Mouse (Mus musculus): ENCODE data around the gene Ctbp2.
"Not testable (repeated sequence)": the region's sequence is repeated elsewhere in the genome, so short reads cannot be mapped to it uniquely, and the experiment has no call there.

Ctbp2 gene

GRCm38 (mm10) chr7:133120221-133120751, 3.9 kb downstream of the Ctbp2 start:
- DNase-seq (ENCODE audit: low read depth, low spot score): no peak

GRCm38 (mm10) chr7:133117815-133118214, 6.3 kb downstream of the Ctbp2 start:
- DNase-seq (ENCODE audit: low read depth, low spot score): no peak

GRCm38 (mm10) chr7:133116542-133116941, 7.6 kb downstream of the Ctbp2 start:
- no peak for DNase-seq (ENCODE audit: low read depth, low spot score)

- no peak for DNase-seq (ENCODE audit: low read depth, low spot score)
Observed at GRCm38 (mm10) chr7:133115886-133116285, 8.3 kb downstream of the Ctbp2 start.

- DNase-seq (ENCODE audit: low read depth, low spot score): no peak
Observed at GRCm38 (mm10) chr7:133114847-133115470, 9.2 kb downstream of the Ctbp2 start.

- no peak for DNase-seq (ENCODE audit: low read depth, low spot score)
Observed at GRCm38 (mm10) chr7:133113185-133113895, 10.8 kb downstream of the Ctbp2 start.

- DNase-seq (ENCODE audit: low read depth, low spot score): no peak
Observed at GRCm38 (mm10) chr7:133112351-133112831, 11.8 kb downstream of the Ctbp2 start.

GRCm38 (mm10) chr7:133109442-133109841, 14.7 kb downstream of the Ctbp2 start:
- DNase-seq (ENCODE audit: low read depth, low spot score): no peak

GRCm38 (mm10) chr7:133108695-133109094, 15.5 kb downstream of the Ctbp2 start:
- DNase-seq (ENCODE audit: low read depth, low spot score): no peak

GRCm38 (mm10) chr7:133102578-133102977, 21.6 kb downstream of the Ctbp2 start:
- DNase-seq (ENCODE audit: low read depth, low spot score): no peak

- no peak for DNase-seq (ENCODE audit: low read depth, low spot score)
Observed at GRCm38 (mm10) chr7:133101070-133101469, 23.1 kb downstream of the Ctbp2 start.

- no peak for DNase-seq (ENCODE audit: low read depth, low spot score)
Observed at GRCm38 (mm10) chr7:133100178-133100577, 24.0 kb downstream of the Ctbp2 start.

- no peak for DNase-seq (ENCODE audit: low read depth, low spot score)
Observed at GRCm38 (mm10) chr7:133099266-133099665, 24.9 kb downstream of the Ctbp2 start.

GRCm38 (mm10) chr7:133098118-133098793, 25.9 kb downstream of the Ctbp2 start:
- no peak for DNase-seq (ENCODE audit: low read depth, low spot score)

- not testable (repeated sequence) for DNase-seq (ENCODE audit: low read depth, low spot score)
Observed at GRCm38 (mm10) chr7:133095610-133096009, 28.5 kb downstream of the Ctbp2 start.

- no peak for DNase-seq (ENCODE audit: low read depth, low spot score)
Observed at GRCm38 (mm10) chr7:133094711-133095495, 29.3 kb downstream of the Ctbp2 start.

GRCm38 (mm10) chr7:133094161-133094560, 30.0 kb downstream of the Ctbp2 start:
- DNase-seq (ENCODE audit: low read depth, low spot score): no peak

GRCm38 (mm10) chr7:133093731-133094130, 30.4 kb downstream of the Ctbp2 start:
- DNase-seq (ENCODE audit: low read depth, low spot score): no peak

GRCm38 (mm10) chr7:133090641-133091040, 33.5 kb downstream of the Ctbp2 start:
- DNase-seq (ENCODE audit: low read depth, low spot score): no peak

- no peak for DNase-seq (ENCODE audit: low read depth, low spot score)
Observed at GRCm38 (mm10) chr7:133089621-133090260, 34.4 kb downstream of the Ctbp2 start.

- DNase-seq (ENCODE audit: low read depth, low spot score): peak; percentile 51
Observed at GRCm38 (mm10) chr7:133088830-133089261, 35.3 kb downstream of the Ctbp2 start.

Data from brain, embryonic 18.5 days (tissue).